9 mouse cellular contexts compared by ENCODE assay signal in genomic region chr4:43507938-43508665, GRCm38 (mm10). TPM values are rescaled to one million over a fixed set of nuclear protein-coding genes. Genes with fewer than 3 reads are reported as not detected.
A peak's percentile ranks its signal among the peaks of the same experiment; 100 is the strongest.
DNase-seq lines count a peak whose midpoint lies in the region; ATAC-seq and TF ChIP-seq lines count a peak whose summit lies in the region.
"Had no signal": no experiment of that assay in that cellular context is flagged by ENCODE, and none has a peak within 500 bp of the region (broad histone marks: within the 10 kb centered on the region; RNA-seq: fewer than 3 reads in every experiment).

No protein-coding gene starts in this region.

- peak overlapping the region; percentile 56 for H3K9ac ChIP-seq in heart, postnatal 0 days (replicated peaks; ENCODE audit: low read depth, low read length)
- H3K9ac ChIP-seq in embryonic facial prominence, embryonic 11.5 days (replicated peaks; ENCODE audit: low read length) = peak overlapping the region; percentile 50
- peak overlapping the region; percentile 78 for H3K9ac ChIP-seq in intestine, embryonic 16.5 days (ENCODE audit: low read depth, low read length)

- no peaks in the 10 kb centered on the region for H3K27me3 ChIP-seq in heart, postnatal 0 days (ENCODE audit: control insufficient read depth, insufficient read depth, low read length)
- H3K27me3 ChIP-seq in embryonic facial prominence, embryonic 11.5 days (ENCODE audit: control insufficient read depth, insufficient read depth, low read length) = peaks cover 3% of the 10 kb centered on the region
- H3K27me3 ChIP-seq in intestine, embryonic 16.5 days (replicated peaks; ENCODE audit: control insufficient read depth, insufficient read depth, low read length) = no peaks in the 10 kb centered on the region
- peaks cover 53% of the 10 kb centered on the region for H3K27me3 ChIP-seq in midbrain, embryonic 10.5 days (ENCODE audit: low read depth, poor library complexity, severe bottlenecking)

- peak; percentile 50 for ATAC-seq in heart, postnatal 0 days (ENCODE audit: insufficient read depth, low read depth)
- ATAC-seq in embryonic facial prominence, embryonic 11.5 days (replicated peaks; ENCODE audit: insufficient number of reproducible peaks, low FRiP score, low TSS enrichment, low read depth) = peak; percentile 49
- ATAC-seq in intestine, embryonic 16.5 days = peak; percentile 41

- H3K4me2 ChIP-seq in heart, postnatal 0 days (ENCODE audit: low read depth, low read length) = peak overlapping the region; percentile 93
- peak overlapping the region; percentile 74 for H3K4me2 ChIP-seq in embryonic facial prominence, embryonic 11.5 days (ENCODE audit: low read depth, low read length)
- H3K4me2 ChIP-seq in intestine, embryonic 16.5 days (ENCODE audit: low read depth, low read length) = peak overlapping the region; percentile 77

- no peak overlapping the region for H3K27ac ChIP-seq in heart, postnatal 0 days (ENCODE audit: low read depth)
- no peak overlapping the region for H3K27ac ChIP-seq in embryonic facial prominence, embryonic 11.5 days (replicated peaks; ENCODE audit: low read depth, low read length)
- H3K27ac ChIP-seq in intestine, embryonic 16.5 days (ENCODE audit: low read length) = peak overlapping the region; percentile 86
- H3K27ac ChIP-seq in midbrain, embryonic 10.5 days (replicated peaks) = peak overlapping the region; percentile 69

- TF ChIP-seq CTCF in heart, postnatal 0 days (IDR thresholded peaks at IDR 0.05; ENCODE audit: low read depth) = no peak

- DNase-seq in heart, postnatal 0 days (ENCODE audit: low spot score) = peak; percentile 39
- no peak for DNase-seq in heart, adult 11 months
- peak; percentile 23 for DNase-seq in embryonic facial prominence, embryonic 11.5 days (ENCODE audit: low spot score)
- no peak for DNase-seq in midbrain, embryonic 10.5 days (ENCODE audit: low spot score)
- DNase-seq in ovary, postnatal 36 days (ENCODE audit: low spot score) = no peak
- DNase-seq in adrenal gland, postnatal 4 days (ENCODE audit: low spot score in 2 of 2) = no peak
- DNase-seq in MN1 (ENCODE audit: low spot score) = no peak

- H3K4me1 ChIP-seq in heart, postnatal 0 days (ENCODE audit: control insufficient read depth, insufficient read depth) = peaks cover 8% of the 10 kb centered on the region; the same call in 1 of the 2 replicates
- H3K4me1 ChIP-seq in embryonic facial prominence, embryonic 11.5 days (ENCODE audit: control insufficient read depth, insufficient read depth, low read length) = no peaks in the 10 kb centered on the region; the same call in none of the 2 replicates
- H3K4me1 ChIP-seq in intestine, embryonic 16.5 days (ENCODE audit: control insufficient read depth, insufficient read depth, low read length) = peaks cover 33% of the 10 kb centered on the region
- H3K4me1 ChIP-seq in midbrain, embryonic 10.5 days = peaks cover 21% of the 10 kb centered on the region

- H3K9me3 ChIP-seq in heart, postnatal 0 days (replicated peaks; ENCODE audit: control insufficient read depth, low read length) = no peaks in the 10 kb centered on the region
- no peaks in the 10 kb centered on the region for H3K9me3 ChIP-seq in embryonic facial prominence, embryonic 11.5 days (replicated peaks; ENCODE audit: control insufficient read depth, low read length)
- no peaks in the 10 kb centered on the region for H3K9me3 ChIP-seq in intestine, embryonic 16.5 days (ENCODE audit: control insufficient read depth, low read length)
- no peaks in the 10 kb centered on the region for H3K9me3 ChIP-seq in midbrain, embryonic 10.5 days (replicated peaks)

- WGBS in heart, postnatal 0 days = 7% methylated on average over 21 of the region's 22 CpGs
- WGBS in embryonic facial prominence, embryonic 11.5 days = 15% methylated on average over 21 of the region's 22 CpGs
- 6% methylated on average over 22 of the region's 22 CpGs for WGBS in intestine, embryonic 16.5 days
- WGBS in midbrain, embryonic 10.5 days = 16% methylated on average over 22 of the region's 22 CpGs

- no peaks in the 10 kb centered on the region for H3K36me3 ChIP-seq in heart, postnatal 0 days (replicated peaks; ENCODE audit: control insufficient read depth, insufficient read depth, low read length)
- H3K36me3 ChIP-seq in embryonic facial prominence, embryonic 11.5 days (replicated peaks; ENCODE audit: control insufficient read depth, insufficient read depth, low read depth, low read length) = no peaks in the 10 kb centered on the region
- no peaks in the 10 kb centered on the region for H3K36me3 ChIP-seq in intestine, embryonic 16.5 days (ENCODE audit: control insufficient read depth, insufficient read depth, low read length)
- H3K36me3 ChIP-seq in midbrain, embryonic 10.5 days = no peaks in the 10 kb centered on the region

- TF ChIP-seq EP300 in heart, postnatal 0 days (IDR thresholded peaks at IDR 0.05; ENCODE audit: low read depth) = no peak

- peak overlapping the region; percentile 49 for H3K4me3 ChIP-seq in heart, postnatal 0 days (ENCODE audit: low read depth, low read length)
- peak overlapping the region; percentile 36 for H3K4me3 ChIP-seq in embryonic facial prominence, embryonic 11.5 days (ENCODE audit: low read depth, low read length)
- peak overlapping the region; percentile 64 for H3K4me3 ChIP-seq in intestine, embryonic 16.5 days (ENCODE audit: low read length)
- peak overlapping the region; percentile 53 for H3K4me3 ChIP-seq in midbrain, embryonic 10.5 days

RNA-seq across cellular contexts. Expression of gene Car9, which starts 1.3 kb away (rescaled TPM):
- 4.6 TPM in 1 of 2 replicates, not detected in the other for total RNA-seq in heart, postnatal 0 days (2014; rRNA removed; ENCODE audit: low replicate concordance)
- polyA plus RNA-seq in heart, postnatal 0 days (2015; fragmentation: Nextera tagmentation; extraction: Ambion mirVana) = 0.80 and 1.1 TPM in 2 replicates
- polyA plus RNA-seq in embryonic facial prominence, embryonic 11.5 days (2014; fragmentation: Nextera tagmentation; extraction: Ambion mirVana) = 0.41 and 0.52 TPM in 2 replicates
- 25.0 and 25.2 TPM in 2 replicates for polyA plus RNA-seq in intestine, embryonic 16.5 days (2015; fragmentation: Nextera tagmentation; extraction: Ambion mirVana)
- polyA plus RNA-seq in midbrain, embryonic 10.5 days (2016; fragmentation: Nextera tagmentation; extraction: Ambion mirVana) = 0.67 and 0.69 TPM in 2 replicates
- total RNA-seq in adrenal gland, postnatal 4 days (2021) = 1 to 10 TPM; 1.4 to 1.5 TPM

RNA-seq across cellular contexts. Expression of gene Arhgef39, which starts 8.6 kb away (rescaled TPM):
- total RNA-seq in heart, postnatal 0 days (2014; rRNA removed; ENCODE audit: low replicate concordance) = 18.7 and 27.0 TPM in 2 replicates
- 7.3 and 8.8 TPM in 2 replicates for polyA plus RNA-seq in heart, postnatal 0 days (2015; fragmentation: Nextera tagmentation; extraction: Ambion mirVana)
- polyA plus RNA-seq in embryonic facial prominence, embryonic 11.5 days (2014; fragmentation: Nextera tagmentation; extraction: Ambion mirVana) = 41.0 and 43.7 TPM in 2 replicates
- polyA plus RNA-seq in intestine, embryonic 16.5 days (2015; fragmentation: Nextera tagmentation; extraction: Ambion mirVana) = 40.9 and 49.7 TPM in 2 replicates
- 48.5 and 52.8 TPM in 2 replicates for polyA plus RNA-seq in midbrain, embryonic 10.5 days (2016; fragmentation: Nextera tagmentation; extraction: Ambion mirVana)
- 10 to 100 TPM; 11.3 to 15.0 TPM for total RNA-seq in adrenal gland, postnatal 4 days (2021)

RNA-seq across cellular contexts. Expression of gene Ccdc107, which starts 15.4 kb away (rescaled TPM):
- 26.6 and 44.0 TPM in 2 replicates for total RNA-seq in heart, postnatal 0 days (2014; rRNA removed; ENCODE audit: low replicate concordance)
- 81.7 and 82.4 TPM in 2 replicates for polyA plus RNA-seq in heart, postnatal 0 days (2015; fragmentation: Nextera tagmentation; extraction: Ambion mirVana)
- 54.6 and 61.1 TPM in 2 replicates for polyA plus RNA-seq in embryonic facial prominence, embryonic 11.5 days (2014; fragmentation: Nextera tagmentation; extraction: Ambion mirVana)
- polyA plus RNA-seq in intestine, embryonic 16.5 days (2015; fragmentation: Nextera tagmentation; extraction: Ambion mirVana) = 96.7 and 102 TPM in 2 replicates
- polyA plus RNA-seq in midbrain, embryonic 10.5 days (2016; fragmentation: Nextera tagmentation; extraction: Ambion mirVana) = 44.8 and 48.4 TPM in 2 replicates
- total RNA-seq in adrenal gland, postnatal 4 days (2021) = 10 to 100 TPM; 44.3 TPM

RNA-seq across cellular contexts. Expression of gene Tpm2, which starts 15.5 kb away (rescaled TPM):
- total RNA-seq in heart, postnatal 0 days (2014; rRNA removed; ENCODE audit: low replicate concordance) = 25.7 and 67.0 TPM in 2 replicates
- polyA plus RNA-seq in heart, postnatal 0 days (2015; fragmentation: Nextera tagmentation; extraction: Ambion mirVana) = 109 TPM in 2 replicates
- 97.9 and 99.1 TPM in 2 replicates for polyA plus RNA-seq in embryonic facial prominence, embryonic 11.5 days (2014; fragmentation: Nextera tagmentation; extraction: Ambion mirVana)
- 574 and 599 TPM in 2 replicates for polyA plus RNA-seq in intestine, embryonic 16.5 days (2015; fragmentation: Nextera tagmentation; extraction: Ambion mirVana)
- 41.6 and 44.5 TPM in 2 replicates for polyA plus RNA-seq in midbrain, embryonic 10.5 days (2016; fragmentation: Nextera tagmentation; extraction: Ambion mirVana)
- 100 to 1,000 TPM; 135 to 293 TPM for total RNA-seq in adrenal gland, postnatal 4 days (2021)

RNA-seq across cellular contexts. Expression of gene Sit1, which starts 24.6 kb away (rescaled TPM):
- total RNA-seq in heart, postnatal 0 days (2014; rRNA removed; ENCODE audit: low replicate concordance) = 2.8 TPM in 1 of 2 replicates, not detected in the other
- polyA plus RNA-seq in heart, postnatal 0 days (2015; fragmentation: Nextera tagmentation; extraction: Ambion mirVana) = not detected in 2 replicates
- polyA plus RNA-seq in embryonic facial prominence, embryonic 11.5 days (2014; fragmentation: Nextera tagmentation; extraction: Ambion mirVana) = not detected in 2 replicates
- not detected in 2 replicates for polyA plus RNA-seq in intestine, embryonic 16.5 days (2015; fragmentation: Nextera tagmentation; extraction: Ambion mirVana)
- not detected in 2 replicates for polyA plus RNA-seq in midbrain, embryonic 10.5 days (2016; fragmentation: Nextera tagmentation; extraction: Ambion mirVana)
- not detected for total RNA-seq in adrenal gland, postnatal 4 days (2021)
- total RNA-seq: adrenal gland, postnatal 36 days had no signal

Comparison
In these comparisons a context has a peak if more than half of its experiments do, and no peak if none do; other contexts are left out.
1. DNase-seq: peak in heart, postnatal 0 days (single experiment) and embryonic facial prominence, embryonic 11.5 days (single experiment); none in heart, adult 11 months (single experiment), midbrain, embryonic 10.5 days (single experiment), ovary, postnatal 36 days (single experiment), adrenal gland, postnatal 4 days (0 of 2) and MN1 (single experiment).
2. H3K27ac ChIP-seq: peak in intestine, embryonic 16.5 days (single experiment) and midbrain, embryonic 10.5 days (single experiment); none in heart, postnatal 0 days (single experiment) and embryonic facial prominence, embryonic 11.5 days (single experiment).
3. RNA of gene Car9, which starts 1.3 kb away (polyA plus RNA-seq): 25.0 to 25.2 TPM in intestine, embryonic 16.5 days; 0.80 to 1.1 TPM in heart, postnatal 0 days, 0.67 to 0.69 TPM in midbrain, embryonic 10.5 days and 0.41 to 0.52 TPM in embryonic facial prominence, embryonic 11.5 days; every median in the first group is over 10 times any median in the second.
4. Peak in every context shown above with its lines, with median percentiles within 50 percentile points of each other: ATAC-seq, H3K4me2 ChIP-seq, H3K4me3 ChIP-seq and H3K9ac ChIP-seq.